Mouse (Mus musculus): ENCODE results near the gene Acss1. TPM values are rescaled to one million over a fixed set of nuclear protein-coding genes. Genes with fewer than 3 reads are reported as not detected.

Gene Acss1
- polyA plus RNA-seq, 2 experiments, result 5.5 to 5.6 TPM

DNA sequence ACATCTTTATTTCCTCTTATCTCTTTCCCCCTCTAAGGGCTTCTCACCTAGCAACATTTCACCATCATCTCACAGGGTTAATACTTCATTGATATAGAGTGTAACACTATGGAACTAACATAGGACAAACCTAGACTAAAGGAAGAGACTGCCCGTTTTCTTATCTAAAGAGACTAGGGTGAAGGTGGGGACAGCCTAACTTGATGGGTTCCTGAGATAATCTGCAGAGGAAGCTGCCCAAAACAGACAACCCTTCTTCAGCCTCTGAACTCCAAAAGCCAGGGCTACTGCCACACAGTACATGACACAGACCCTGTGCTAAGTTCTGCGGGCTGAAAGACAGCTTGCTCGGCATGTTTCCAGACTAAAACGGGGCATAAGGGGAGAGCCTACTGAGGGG lies 13.3 kb upstream of the Acss1 start:
- H3K36me3 ChIP-seq (ENCODE audit: control insufficient read depth, insufficient read depth, low read length), result no peaks in the 10 kb centered on the region
- TF ChIP-seq POLR2A (IDR thresholded peaks at IDR 0.05; ENCODE audit: borderline replicate concordance, extremely low read depth, insufficient read depth, insufficient read length), result no peak
- no peaks in the 10 kb centered on the region for H3K9me3 ChIP-seq (ENCODE audit: control insufficient read depth, low read length)
- H3K9ac ChIP-seq (ENCODE audit: low read depth, low read length, severe bottlenecking), result no peak overlapping the region
- no peaks in the 10 kb centered on the region for H3K4me1 ChIP-seq (ENCODE audit: control insufficient read depth, insufficient read depth, low read length)
- H3K27me3 ChIP-seq (ENCODE audit: control insufficient read depth, insufficient read depth, low read length), result peaks cover 3% of the 10 kb centered on the region; the same call in 1 of the 2 replicates
- DNase-seq (ENCODE audit: low spot score) (no peak), ATAC-seq (ENCODE audit: low FRiP score, low read depth) (no peak)
- 69% methylated on average over 4 of the region's 4 CpGs for WGBS
- no peak overlapping the region for H3K4me2 ChIP-seq (replicated peaks; ENCODE audit: low read depth, low read length, severe bottlenecking)
- H3K4me3 ChIP-seq (replicated peaks; ENCODE audit: low read length), result no peak overlapping the region
- H3K27ac ChIP-seq (replicated peaks; ENCODE audit: low read depth, low read length), result no peak overlapping the region

DNA sequence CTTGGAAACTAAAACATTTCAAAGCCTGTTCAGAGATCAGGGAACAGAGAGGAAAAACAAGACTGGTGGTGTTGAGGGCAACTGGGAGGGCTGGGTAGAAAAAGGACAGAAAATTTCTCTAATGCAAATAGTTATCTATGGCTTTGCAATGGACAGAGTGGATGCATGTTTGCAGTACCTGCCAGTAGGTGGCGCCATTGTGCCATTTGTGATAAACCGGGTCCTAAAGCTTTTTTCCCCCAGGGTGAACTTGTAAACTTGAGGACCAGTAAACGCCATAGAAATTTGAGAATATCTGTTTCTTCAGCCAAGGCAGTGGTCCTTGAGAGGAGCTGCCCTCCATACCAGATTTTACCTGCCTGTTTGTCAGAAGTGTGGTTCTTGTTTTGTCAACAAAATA lies 10.1 kb upstream of the Acss1 start:
- Histone ChIP-seq H3K9ac (ENCODE audit: low read depth, low read length, severe bottlenecking) (no peak overlapping the region), H3K4me1 (ENCODE audit: control insufficient read depth, insufficient read depth, low read length) (no peaks in the 10 kb centered on the region), H3K36me3 (ENCODE audit: control insufficient read depth, insufficient read depth, low read length) (no peaks in the 10 kb centered on the region), H3K4me2 (replicated peaks; ENCODE audit: low read depth, low read length, severe bottlenecking) (no peak overlapping the region), H3K4me3 (replicated peaks; ENCODE audit: low read length) (no peak overlapping the region), H3K27me3 (ENCODE audit: control insufficient read depth, insufficient read depth, low read length) (no peaks in the 10 kb centered on the region), H3K9me3 (ENCODE audit: control insufficient read depth, low read length) (no peaks in the 10 kb centered on the region), H3K27ac (replicated peaks; ENCODE audit: low read depth, low read length) (no peak overlapping the region)
- WGBS, result 0% methylated on average over 3 of the region's 3 CpGs
- peak; percentile 81 for DNase-seq (ENCODE audit: low spot score)
- peak; percentile 43; the same call in 1 of the 2 replicates for ATAC-seq (ENCODE audit: low FRiP score, low read depth)
- no peak for TF ChIP-seq POLR2A (IDR thresholded peaks at IDR 0.05; ENCODE audit: borderline replicate concordance, extremely low read depth, insufficient read depth, insufficient read length)

DNA sequence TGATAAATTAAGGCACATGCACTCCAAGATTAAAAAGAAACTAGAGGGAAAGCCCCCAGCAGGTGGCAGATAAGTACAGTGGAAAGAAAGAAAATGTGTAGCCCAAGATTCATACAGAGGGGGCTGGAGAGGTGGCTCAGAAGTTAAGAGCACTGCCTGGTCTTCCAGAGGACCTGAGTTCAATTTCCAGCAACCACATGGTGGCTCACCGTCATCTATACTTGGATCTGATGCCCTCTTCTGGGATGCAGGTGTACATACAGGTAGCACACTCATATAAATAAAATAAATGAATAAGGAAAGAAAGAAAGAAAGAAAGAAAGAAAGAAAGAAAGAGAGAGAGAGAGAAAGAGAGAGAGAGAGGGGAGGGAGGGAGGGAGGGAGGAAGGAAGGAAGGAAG lies 7.2 kb upstream of the Acss1 start:
- H3K4me3 ChIP-seq (replicated peaks; ENCODE audit: low read length), result no peak overlapping the region
- TF ChIP-seq POLR2A (IDR thresholded peaks at IDR 0.05; ENCODE audit: borderline replicate concordance, extremely low read depth, insufficient read depth, insufficient read length), result no peak
- H3K4me2 ChIP-seq (replicated peaks; ENCODE audit: low read depth, low read length, severe bottlenecking), result no peak overlapping the region
- no peaks in the 10 kb centered on the region for H3K4me1 ChIP-seq (ENCODE audit: control insufficient read depth, insufficient read depth, low read length)
- no peak overlapping the region for H3K9ac ChIP-seq (ENCODE audit: low read depth, low read length, severe bottlenecking)
- H3K9me3 ChIP-seq (ENCODE audit: control insufficient read depth, low read length), result no peaks in the 10 kb centered on the region
- DNase-seq (ENCODE audit: low spot score), result no peak
- no peaks in the 10 kb centered on the region for H3K36me3 ChIP-seq (ENCODE audit: control insufficient read depth, insufficient read depth, low read length)
- no peaks in the 10 kb centered on the region for H3K27me3 ChIP-seq (ENCODE audit: control insufficient read depth, insufficient read depth, low read length)
- H3K27ac ChIP-seq (replicated peaks; ENCODE audit: low read depth, low read length), result no peak overlapping the region
- ATAC-seq (ENCODE audit: low FRiP score, low read depth), result no peak
- 34% methylated on average over 1 of the region's 1 CpGs for WGBS

DNA sequence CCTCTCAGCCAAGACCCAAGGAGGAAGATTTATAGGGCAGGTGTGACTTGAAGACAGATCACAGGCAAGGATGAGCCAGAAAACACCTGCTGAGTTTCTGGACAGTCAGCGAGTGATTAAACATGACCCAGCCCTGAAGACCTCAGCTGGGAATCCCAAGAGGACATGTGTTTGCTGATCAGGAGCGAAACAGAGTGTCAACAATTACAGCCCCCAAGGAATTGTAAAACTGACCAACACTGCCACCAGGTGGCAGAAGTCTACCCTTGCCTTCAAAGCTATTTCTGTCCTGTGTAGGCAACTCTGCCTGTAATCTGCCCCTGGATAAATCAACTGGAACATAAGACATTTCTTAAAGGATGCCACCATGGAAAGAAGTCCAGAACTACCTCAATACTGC lies 6.6 kb upstream of the Acss1 start:
- no peak for TF ChIP-seq POLR2A (IDR thresholded peaks at IDR 0.05; ENCODE audit: borderline replicate concordance, extremely low read depth, insufficient read depth, insufficient read length)
- WGBS, result 7% methylated on average over 2 of the region's 2 CpGs
- no peak overlapping the region for H3K4me2 ChIP-seq (replicated peaks; ENCODE audit: low read depth, low read length, severe bottlenecking)
- H3K36me3 ChIP-seq (ENCODE audit: control insufficient read depth, insufficient read depth, low read length), result no peaks in the 10 kb centered on the region
- H3K9me3 ChIP-seq (ENCODE audit: control insufficient read depth, low read length), result no peaks in the 10 kb centered on the region
- no peaks in the 10 kb centered on the region for H3K4me1 ChIP-seq (ENCODE audit: control insufficient read depth, insufficient read depth, low read length)
- H3K27ac ChIP-seq (replicated peaks; ENCODE audit: low read depth, low read length), result no peak overlapping the region
- H3K9ac ChIP-seq (ENCODE audit: low read depth, low read length, severe bottlenecking), result no peak overlapping the region
- H3K27me3 ChIP-seq (ENCODE audit: control insufficient read depth, insufficient read depth, low read length), result no peaks in the 10 kb centered on the region
- peak; percentile 73 for DNase-seq (ENCODE audit: low spot score)
- no peak overlapping the region for H3K4me3 ChIP-seq (replicated peaks; ENCODE audit: low read length)
- no peak for ATAC-seq (ENCODE audit: low FRiP score, low read depth)

DNA sequence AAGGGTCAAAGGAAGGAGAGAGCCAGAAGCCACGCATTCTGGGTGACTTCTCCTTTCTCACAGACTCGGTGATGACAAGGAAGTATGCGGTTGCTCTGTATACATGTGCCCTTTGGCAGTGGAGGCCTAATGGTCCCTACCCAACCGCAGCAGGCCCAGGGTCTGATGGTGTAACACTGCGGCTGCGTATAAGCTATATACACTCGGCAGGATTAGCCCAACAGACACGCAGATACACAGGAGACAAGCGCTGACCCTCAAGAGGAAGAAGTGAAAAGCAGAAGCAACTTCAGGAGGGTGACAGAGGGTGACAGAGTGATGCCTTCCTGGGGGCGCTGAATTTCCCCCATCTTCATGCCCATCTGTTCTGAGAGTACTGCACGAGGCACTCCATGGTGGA lies 5.6 kb upstream of the Acss1 start:
- TF ChIP-seq POLR2A (IDR thresholded peaks at IDR 0.05; ENCODE audit: borderline replicate concordance, extremely low read depth, insufficient read depth, insufficient read length), result no peak
- DNase-seq (ENCODE audit: low spot score) (no peak), ATAC-seq (ENCODE audit: low FRiP score, low read depth) (no peak)
- Histone ChIP-seq H3K4me1 (ENCODE audit: control insufficient read depth, insufficient read depth, low read length) (no peaks in the 10 kb centered on the region), H3K27me3 (ENCODE audit: control insufficient read depth, insufficient read depth, low read length) (no peaks in the 10 kb centered on the region), H3K9ac (ENCODE audit: low read depth, low read length, severe bottlenecking) (no peak overlapping the region), H3K9me3 (ENCODE audit: control insufficient read depth, low read length) (no peaks in the 10 kb centered on the region), H3K36me3 (ENCODE audit: control insufficient read depth, insufficient read depth, low read length) (no peaks in the 10 kb centered on the region), H3K4me2 (replicated peaks; ENCODE audit: low read depth, low read length, severe bottlenecking) (no peak overlapping the region), H3K4me3 (replicated peaks; ENCODE audit: low read length) (no peak overlapping the region), H3K27ac (replicated peaks; ENCODE audit: low read depth, low read length) (no peak overlapping the region)
- WGBS, result 78% methylated on average over 11 of the region's 11 CpGs
